Mouse (Mus musculus) embryonic facial prominence, embryonic 12.5 days (tissue): ENCODE measurements around the gene Sfta2. TPM values are rescaled to one million over a fixed set of nuclear protein-coding genes. Genes with fewer than 3 reads are reported as not detected.
A peak's percentile ranks its signal among the peaks of the same experiment; 100 is the strongest.

ENCODE experiments used
- ATAC-seq: fragments of 200-750 bp; cut with Nextera tagmentation; 2 replicates; pipeline ENCODE4 v1.8.0; 2017; ENCODE audit not compliant: insufficient number of reproducible peaks, insufficient read depth, low FRiP score, low TSS enrichment
- H3K27ac ChIP-seq: fragments of 300-500 bp; sonication (generic); 2 replicates; pipeline ENCODE4 v1.5.1; 2016; ENCODE audit warnings: mild to moderate bottlenecking
- H3K27me3 ChIP-seq: fragments of 300-500 bp; sonication (generic); 2 replicates; pipeline ENCODE4 v1.6.1; 2016; ENCODE audit warnings: mild to moderate bottlenecking, moderate library complexity
- H3K36me3 ChIP-seq: fragments of 300-500 bp; sonication (generic); 2 replicates; pipeline ENCODE4 v1.6.1; 2016; ENCODE audit warnings: mild to moderate bottlenecking
- H3K4me1 ChIP-seq: fragments of 300-500 bp; sonication (generic); 2 replicates; pipeline ENCODE4 v1.6.1; 2016
- H3K4me2 ChIP-seq: fragments of 300-500 bp; sonication (generic); replicated peaks from 2 replicates; pipeline ENCODE4 v1.6.1; 2016; ENCODE audit warnings: mild to moderate bottlenecking, moderate library complexity
- H3K4me3 ChIP-seq: fragments of 300-500 bp; sonication (generic); 2 replicates; pipeline ENCODE4 v1.5.1; 2016; ENCODE audit warnings: mild to moderate bottlenecking
- H3K9ac ChIP-seq: fragments of 300-500 bp; sonication (generic); 2 replicates; pipeline ENCODE4 v1.6.1; 2016; ENCODE audit warnings: mild to moderate bottlenecking, moderate library complexity
- H3K9me3 ChIP-seq: fragments of 300-500 bp; sonication (generic); 2 replicates; pipeline ENCODE4 v1.6.1; 2016; ENCODE audit warnings: mild to moderate bottlenecking, moderate library complexity
- WGBS: fragments of 180-500 bp; shearing (Covaris S2); methylation state at CpG from one replicate; pipeline ENCODE4 v1.1.7; 2016; 5-methylcytosine and 5-hydroxymethylcytosine counted together
- polyA plus RNA-seq: library from polyadenylated mRNA; unstranded; fragments of >200 nt; fragmentation: Nextera tagmentation; extraction: Ambion mirVana; gene quantifications from 2 replicates; pipeline ENCODE4 v1.2.1, GENCODE M21; 2016

Gene Sfta2
- polyA plus RNA-seq, 1 experiment from 2014 or later: not detected

GRCm38 (mm10) chr17:35681986-35682385, 80.6 kb downstream of the Sfta2 start:
- Histone ChIP-seq H3K9ac (no peak overlapping the region), H3K27me3 (0 out of 2 replicates have a peak, but pooled peaks cover 4% of the 10 kb centered on the region), H3K4me2 (no peak overlapping the region), H3K27ac (no peak overlapping the region), H3K9me3 (no peaks in the 10 kb centered on the region), H3K4me1 (no peaks in the 10 kb centered on the region), H3K4me3 (no peak overlapping the region), H3K36me3 (peaks cover 52% of the 10 kb centered on the region)
- no peak for ATAC-seq
- WGBS: 85% methylated on average over 13 of the region's 13 CpGs

- Histone ChIP-seq H3K9ac (no peak overlapping the region), H3K36me3 (peaks cover 82% of the 10 kb centered on the region), H3K27me3 (0 out of 2 replicates have a peak, but pooled peaks cover 4% of the 10 kb centered on the region), H3K4me1 (no peaks in the 10 kb centered on the region), H3K4me2 (no peak overlapping the region), H3K9me3 (no peaks in the 10 kb centered on the region), H3K4me3 (no peak overlapping the region), H3K27ac (no peak overlapping the region)
- ATAC-seq: no peak
- 80% methylated on average over 9 of the region's 9 CpGs for WGBS
Measured at GRCm38 (mm10) chr17:35685061-35685460, 83.7 kb downstream of the Sfta2 start.

- no peak overlapping the region for H3K9ac ChIP-seq
- no peak overlapping the region for H3K27ac ChIP-seq
- no peaks in the 10 kb centered on the region for H3K4me1 ChIP-seq
- no peak for ATAC-seq
- no peak overlapping the region for H3K4me3 ChIP-seq
- H3K9me3 ChIP-seq: no peaks in the 10 kb centered on the region
- WGBS: 89% methylated on average over 25 of the region's 25 CpGs
- H3K36me3 ChIP-seq: peaks cover 94% of the 10 kb centered on the region
- 0 out of 2 replicates have a peak, but pooled peaks cover 4% of the 10 kb centered on the region for H3K27me3 ChIP-seq
- H3K4me2 ChIP-seq: no peak overlapping the region
Measured at GRCm38 (mm10) chr17:35688347-35689175, 87.2 kb downstream of the Sfta2 start.

- no peaks in the 10 kb centered on the region for H3K9me3 ChIP-seq
- WGBS: 90% methylated on average over 18 of the region's 18 CpGs
- no peak overlapping the region for H3K9ac ChIP-seq
- peaks cover 84% of the 10 kb centered on the region for H3K36me3 ChIP-seq
- no peak for ATAC-seq
- no peaks in the 10 kb centered on the region for H3K4me1 ChIP-seq
- H3K27me3 ChIP-seq: 0 out of 2 replicates have a peak, but pooled peaks cover 4% of the 10 kb centered on the region
- H3K27ac ChIP-seq: no peak overlapping the region
- no peak overlapping the region for H3K4me3 ChIP-seq
- no peak overlapping the region for H3K4me2 ChIP-seq
Measured at GRCm38 (mm10) chr17:35689936-35690645, 88.7 kb downstream of the Sfta2 start.

GRCm38 (mm10) chr17:35691811-35692210, 90.5 kb downstream of the Sfta2 start:
- WGBS: 82% methylated on average over 4 of the region's 4 CpGs
- Histone ChIP-seq H3K4me1 (peaks cover 3% of the 10 kb centered on the region), H3K27me3 (no peaks in the 10 kb centered on the region), H3K4me3 (no peak overlapping the region), H3K27ac (no peak overlapping the region), H3K9me3 (0 out of 2 replicates have a peak, but pooled peaks cover 3% of the 10 kb centered on the region), H3K4me2 (no peak overlapping the region), H3K36me3 (peaks cover 74% of the 10 kb centered on the region), H3K9ac (no peak overlapping the region)
- no peak for ATAC-seq

- H3K4me1 ChIP-seq: peaks cover 9% of the 10 kb centered on the region
- peaks cover under 1% of the 10 kb centered on the region; the same call in 1 of the 2 replicates for H3K27me3 ChIP-seq
- no peak overlapping the region for H3K9ac ChIP-seq
- ATAC-seq: no peak
- H3K9me3 ChIP-seq: 0 out of 2 replicates have a peak, but pooled peaks cover 3% of the 10 kb centered on the region
- no peak overlapping the region for H3K27ac ChIP-seq
- H3K36me3 ChIP-seq: peaks cover 68% of the 10 kb centered on the region
- H3K4me2 ChIP-seq: no peak overlapping the region
- 78% methylated on average over 4 of the region's 4 CpGs for WGBS
- H3K4me3 ChIP-seq: no peak overlapping the region
Measured at GRCm38 (mm10) chr17:35692368-35692767, 91.0 kb downstream of the Sfta2 start.

GRCm38 (mm10) chr17:35693906-35694305, 92.6 kb downstream of the Sfta2 start:
- no peak overlapping the region for H3K4me3 ChIP-seq
- peaks cover 5% of the 10 kb centered on the region for H3K27me3 ChIP-seq
- 0 out of 2 replicates have a peak, but pooled peaks cover 3% of the 10 kb centered on the region for H3K9me3 ChIP-seq
- ATAC-seq: no peak
- WGBS: 92% methylated on average over 5 of the region's 5 CpGs
- H3K9ac ChIP-seq: no peak overlapping the region
- H3K36me3 ChIP-seq: peaks cover 53% of the 10 kb centered on the region
- no peak overlapping the region for H3K4me2 ChIP-seq
- H3K4me1 ChIP-seq: peaks cover 21% of the 10 kb centered on the region
- H3K27ac ChIP-seq: no peak overlapping the region

- H3K27ac ChIP-seq: no peak overlapping the region
- 94% methylated on average over 2 of the region's 2 CpGs for WGBS
Measured at GRCm38 (mm10) chr17:35695289-35695688, 93.9 kb downstream of the Sfta2 start.

GRCm38 (mm10) chr17:35696691-35697090, 95.3 kb downstream of the Sfta2 start:
- WGBS: 53% methylated on average over 6 of the region's 6 CpGs
- Histone ChIP-seq H3K9ac (0 out of 2 replicates have a peak overlapping the region, but pooled peaks have one; percentile 47), H3K4me2 (peak overlapping the region; percentile 59), H3K27me3 (peaks cover 14% of the 10 kb centered on the region), H3K9me3 (0 out of 2 replicates have a peak, but pooled peaks cover 3% of the 10 kb centered on the region), H3K4me1 (peaks cover 39% of the 10 kb centered on the region), H3K36me3 (peaks cover 26% of the 10 kb centered on the region), H3K4me3 (peak overlapping the region; percentile 33; the same call in 1 of the 2 replicates), H3K27ac (0 out of 2 replicates have a peak overlapping the region, but pooled peaks have one; percentile 86)
- ATAC-seq: no peak

More at GRCm38 (mm10) chr17:35695289-35695688, 93.9 kb downstream of the Sfta2 start:
- H3K4me3 ChIP-seq: no peak overlapping the region
- no peak overlapping the region for H3K9ac ChIP-seq
- H3K9me3 ChIP-seq: 0 out of 2 replicates have a peak, but pooled peaks cover 3% of the 10 kb centered on the region
- peaks cover 9% of the 10 kb centered on the region for H3K27me3 ChIP-seq
- peaks cover 33% of the 10 kb centered on the region for H3K4me1 ChIP-seq
- no peak for ATAC-seq
- peaks cover 40% of the 10 kb centered on the region for H3K36me3 ChIP-seq
- H3K4me2 ChIP-seq: no peak overlapping the region

GRCm38 (mm10) chr17:35697429-35697758, 96.0 kb downstream of the Sfta2 start:
- Histone ChIP-seq H3K4me1 (peaks cover 46% of the 10 kb centered on the region), H3K4me2 (peak overlapping the region; percentile 59), H3K27me3 (peaks cover 14% of the 10 kb centered on the region), H3K4me3 (peak overlapping the region; percentile 33), H3K36me3 (peaks cover 22% of the 10 kb centered on the region), H3K27ac (peak overlapping the region; percentile 86), H3K9ac (peak overlapping the region; percentile 47), H3K9me3 (0 out of 2 replicates have a peak, but pooled peaks cover 3% of the 10 kb centered on the region)
- peak; percentile 43 for ATAC-seq
- WGBS: 18% methylated on average over 1 of the region's 1 CpGs

- peak overlapping the region; percentile 47 for H3K9ac ChIP-seq
- H3K9me3 ChIP-seq: 0 out of 2 replicates have a peak, but pooled peaks cover 3% of the 10 kb centered on the region
- H3K4me3 ChIP-seq: peak overlapping the region; percentile 33
- H3K36me3 ChIP-seq: peaks cover 17% of the 10 kb centered on the region
- peak overlapping the region; percentile 59 for H3K4me2 ChIP-seq
- H3K27ac ChIP-seq: peak overlapping the region; percentile 86
- peaks cover 14% of the 10 kb centered on the region for H3K27me3 ChIP-seq
- 2% methylated on average over 14 of the region's 16 CpGs for WGBS
- peak; percentile 24 for ATAC-seq
- peaks cover 51% of the 10 kb centered on the region for H3K4me1 ChIP-seq
Measured at GRCm38 (mm10) chr17:35697759-35698500, 96.6 kb downstream of the Sfta2 start.
